Mouse (Mus musculus): ENCODE results near the gene Tgfbr3l.

DNA sequence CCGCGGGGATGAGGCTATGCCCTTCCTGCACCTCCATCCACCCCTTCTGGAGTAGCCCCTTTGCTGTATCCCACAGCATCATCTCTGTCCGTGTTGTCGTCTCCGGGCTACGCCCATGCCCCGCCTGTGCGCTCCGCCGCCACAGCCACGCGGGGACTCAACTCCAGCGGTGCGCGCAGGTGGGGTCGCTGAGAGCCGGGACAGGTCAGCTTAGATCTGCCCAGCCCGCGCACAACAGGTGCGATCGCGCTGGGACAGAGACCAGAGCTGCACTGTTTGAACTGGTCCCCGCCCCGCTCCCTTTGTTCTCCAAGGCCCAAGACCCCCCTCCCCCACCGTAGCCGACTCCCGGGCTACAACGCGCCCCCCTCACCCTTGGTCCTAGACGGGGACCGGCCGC is 10.7 kb downstream of the Tgfbr3l start:
- no peak for TF ChIP-seq POLR2AphosphoS5 (IDR thresholded peaks at IDR 0.05; ENCODE audit: insufficient replicate concordance, low read depth, low read length)
- TF ChIP-seq CTCF (IDR thresholded peaks at IDR 0.05; ENCODE audit: low read depth, low read length) = no peak
- no peak for TF ChIP-seq GATA1 (IDR thresholded peaks at IDR 0.05; ENCODE audit: borderline replicate concordance, low read length)
